Mouse (Mus musculus) right cerebral cortex, adult 18-20 months (tissue): Measurements from ENCODE around the gene Hivep3.

Experiments
- DNase-seq: peaks from one replicate; pipeline ENCODE4 v3.0.0; 2022; ENCODE audit warnings: mixed read lengths

The Hivep3 gene

GRCm38 (mm10) chr4:119816620-119817356 lies 83.2 kb downstream of the Hivep3 start:
- peak; percentile 18 for DNase-seq

- no peak for DNase-seq
Measured at GRCm38 (mm10) chr4:119825956-119826355, 92.4 kb downstream of the Hivep3 start.

- no peak for DNase-seq
Measured at GRCm38 (mm10) chr4:119828386-119828785, 94.8 kb downstream of the Hivep3 start.

- no peak for DNase-seq
Measured at GRCm38 (mm10) chr4:119828996-119829395, 95.4 kb downstream of the Hivep3 start.

- no peak for DNase-seq
Measured at GRCm38 (mm10) chr4:119833333-119833732, 99.7 kb downstream of the Hivep3 start.

GRCm38 (mm10) chr4:119833884-119834283 lies 100.3 kb downstream of the Hivep3 start:
- DNase-seq: no peak

- no peak for DNase-seq
Measured at GRCm38 (mm10) chr4:119836181-119836580, 102.6 kb downstream of the Hivep3 start.

- DNase-seq: peak; percentile 31
Measured at GRCm38 (mm10) chr4:119837505-119838065, 104.0 kb downstream of the Hivep3 start.

GRCm38 (mm10) chr4:119838308-119838707 lies 104.7 kb downstream of the Hivep3 start:
- DNase-seq: no peak

- DNase-seq: no peak
Measured at GRCm38 (mm10) chr4:119843294-119843693, 109.7 kb downstream of the Hivep3 start.

- DNase-seq: no peak
Measured at GRCm38 (mm10) chr4:119844267-119844666, 110.7 kb downstream of the Hivep3 start.

- no peak for DNase-seq
Measured at GRCm38 (mm10) chr4:119845596-119846161, 112.1 kb downstream of the Hivep3 start.

GRCm38 (mm10) chr4:119852483-119852882 lies 118.9 kb downstream of the Hivep3 start:
- no peak for DNase-seq

GRCm38 (mm10) chr4:119854307-119855144 lies 120.9 kb downstream of the Hivep3 start:
- DNase-seq: no peak

- no peak for DNase-seq
Measured at GRCm38 (mm10) chr4:119859454-119859853, 125.9 kb downstream of the Hivep3 start.

- no peak for DNase-seq
Measured at GRCm38 (mm10) chr4:119861001-119861400, 127.4 kb downstream of the Hivep3 start.

GRCm38 (mm10) chr4:119865827-119866455 lies 132.4 kb downstream of the Hivep3 start:
- no peak for DNase-seq

GRCm38 (mm10) chr4:119867132-119867531 lies 133.5 kb downstream of the Hivep3 start:
- DNase-seq: no peak

- no peak for DNase-seq
Measured at GRCm38 (mm10) chr4:119870411-119870810, 136.8 kb downstream of the Hivep3 start.

- DNase-seq: no peak
Measured at GRCm38 (mm10) chr4:119871441-119871840, 137.9 kb downstream of the Hivep3 start.

GRCm38 (mm10) chr4:119871861-119872582 lies 138.4 kb downstream of the Hivep3 start:
- no peak for DNase-seq

GRCm38 (mm10) chr4:119873935-119874334 lies 140.4 kb downstream of the Hivep3 start:
- DNase-seq: peak; percentile 72
